Mouse (Mus musculus): ENCODE measurements around the gene Pcgf1.

DNA sequence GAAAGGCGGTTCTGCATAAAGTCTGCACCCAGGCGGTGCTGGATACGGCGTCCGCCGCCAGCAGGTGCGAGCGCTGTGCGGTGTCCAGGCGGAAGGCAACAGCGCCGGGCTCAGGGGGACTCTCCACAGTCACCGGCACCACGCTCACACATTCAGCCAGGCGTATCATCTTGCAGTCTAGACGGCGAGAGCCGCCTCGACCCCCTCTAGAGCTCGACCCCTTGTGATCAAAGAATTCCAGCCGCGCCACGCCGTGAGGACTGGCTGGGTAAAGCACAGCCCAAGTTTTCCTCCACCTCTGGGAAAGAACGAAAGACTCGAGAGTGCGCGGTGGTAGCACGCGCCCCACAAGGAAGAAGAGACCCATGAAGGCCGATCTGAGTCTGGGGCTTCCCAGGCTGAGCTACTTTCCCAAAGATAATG lies 44.9 kb upstream of the Pcgf1 start:
- TF ChIP-seq POLR2A (IDR thresholded peaks at IDR 0.05; ENCODE audit: borderline replicate concordance, control insufficient read depth, low read depth, low read length) (peak; percentile 53; the same call in 1 of the 2 replicates), CTCF (IDR thresholded peaks at IDR 0.05; ENCODE audit: control insufficient read depth, insufficient read depth, low read length) (peak; percentile 22; the same call in 1 of the 2 replicates)

All from bone marrow, adult 2 months (tissue).